Mouse (Mus musculus) heart, adult 2 months (tissue): Measurements from ENCODE around the gene Ercc6l.

Experiments used
- CTCF ChIP-seq: fragments of 200-600 bp; IDR thresholded peaks from 2 replicates; pipeline ENCODE4 v1.8.1; 2022; ENCODE audit warnings: antibody characterized with exemption, mild to moderate bottlenecking, moderate library complexity
- POLR2A ChIP-seq: fragments of 200-500 bp; IDR thresholded peaks from 2 replicates; pipeline ENCODE4 v1.6.1; 2011; ENCODE audit warnings: mild to moderate bottlenecking, low read depth, low read length, control low read depth; ENCODE audit not compliant: insufficient read depth

- TF ChIP-seq CTCF (no peak), POLR2A (no peak)
Observed at GRCm38 (mm10) chrX:102166521-102166920, 9.6 kb upstream of the Ercc6l start.
